In genomic region chr10:42057231-42057601, GRCm38 (mm10) we compare ENCODE assay signal across 8 mouse cellular contexts. TPM values are rescaled to one million over a fixed set of nuclear protein-coding genes. Genes with fewer than 3 reads are reported as not detected.
A peak's percentile ranks its signal among the peaks of the same experiment; 100 is the strongest.
DNase-seq lines count a peak whose midpoint lies in the region; ATAC-seq and TF ChIP-seq lines count a peak whose summit lies in the region.

No protein-coding gene starts in this region.

- WGBS in bone marrow, adult 2 months, result 3% methylated on average over 11 of the region's 11 CpGs
- 22% methylated on average over 11 of the region's 11 CpGs for WGBS in limb, embryonic 12.5 days
- 79% methylated on average over 11 of the region's 11 CpGs for WGBS in neural tube, embryonic 13.5 days
- WGBS in forebrain, embryonic 16.5 days, result 67% methylated on average over 11 of the region's 11 CpGs

- H3K4me3 ChIP-seq in gastrocnemius, adult 2 months, result peak overlapping the region; percentile 32
- H3K4me3 ChIP-seq in bone marrow, adult 2 months (replicated peaks; ENCODE audit: control insufficient read depth, low read depth, low read length), result no peak overlapping the region
- H3K4me3 ChIP-seq in limb, embryonic 12.5 days (replicated peaks), result peak overlapping the region; percentile 16
- H3K4me3 ChIP-seq in neural tube, embryonic 13.5 days, result no peak overlapping the region
- no peak overlapping the region for H3K4me3 ChIP-seq in forebrain, embryonic 16.5 days (replicated peaks; ENCODE audit: low read length)

- no peak for DNase-seq in gastrocnemius, adult 2 months
- no peak for DNase-seq in gastrocnemius, postnatal 25 days
- no peak for DNase-seq in right cerebral cortex, adult 2 months (ENCODE audit: low spot score in 2 of 2)
- no peak for DNase-seq in left cerebral cortex, adult 18-20 months (ENCODE audit: low spot score in 2 of 2)

- H3K36me3 ChIP-seq in limb, embryonic 12.5 days, result no peaks in the 10 kb centered on the region
- no peaks in the 10 kb centered on the region for H3K36me3 ChIP-seq in neural tube, embryonic 13.5 days
- H3K36me3 ChIP-seq in forebrain, embryonic 16.5 days (ENCODE audit: control insufficient read depth, insufficient read depth), result no peaks in the 10 kb centered on the region

- peak overlapping the region; percentile 25; the same call in 1 of the 2 replicates for H3K27ac ChIP-seq in gastrocnemius, adult 2 months
- peak overlapping the region; percentile 37 for H3K27ac ChIP-seq in bone marrow, adult 2 months (ENCODE audit: control insufficient read depth, insufficient read depth, low read depth, low read length, poor library complexity)
- H3K27ac ChIP-seq in limb, embryonic 12.5 days, result peak overlapping the region; percentile 74
- H3K27ac ChIP-seq in neural tube, embryonic 13.5 days (replicated peaks), result no peak overlapping the region
- H3K27ac ChIP-seq in forebrain, embryonic 16.5 days (ENCODE audit: low read length), result no peak overlapping the region

- H3K4me1 ChIP-seq in bone marrow, adult 2 months (ENCODE audit: control insufficient read depth, insufficient read depth, low read length), result peaks cover 5% of the 10 kb centered on the region; the same call in 1 of the 2 replicates
- peaks cover 25% of the 10 kb centered on the region for H3K4me1 ChIP-seq in limb, embryonic 12.5 days (replicated peaks)
- H3K4me1 ChIP-seq in neural tube, embryonic 13.5 days (replicated peaks), result peaks cover 19% of the 10 kb centered on the region
- H3K4me1 ChIP-seq in forebrain, embryonic 16.5 days (replicated peaks; ENCODE audit: control insufficient read depth, insufficient read depth, low read length), result no peaks in the 10 kb centered on the region

- no peak for TF ChIP-seq CTCF in gastrocnemius, adult 2 months (IDR thresholded peaks at IDR 0.05)
- TF ChIP-seq CTCF in bone marrow, adult 2 months (IDR thresholded peaks at IDR 0.05; ENCODE audit: control insufficient read depth, insufficient read depth, low read length), result no peak

- no peaks in the 10 kb centered on the region for H3K9me3 ChIP-seq in limb, embryonic 12.5 days
- H3K9me3 ChIP-seq in neural tube, embryonic 13.5 days, result no peaks in the 10 kb centered on the region
- H3K9me3 ChIP-seq in forebrain, embryonic 16.5 days (ENCODE audit: control insufficient read depth, low read length), result no peaks in the 10 kb centered on the region

- TF ChIP-seq POLR2A in bone marrow, adult 2 months (IDR thresholded peaks at IDR 0.05; ENCODE audit: borderline replicate concordance, control insufficient read depth, low read depth, low read length), result peak; percentile 41; the same call in 1 of the 2 replicates

- no peak overlapping the region; the same call in 1 of the 2 replicates for H3K9ac ChIP-seq in limb, embryonic 12.5 days (replicated peaks)
- no peak overlapping the region for H3K9ac ChIP-seq in neural tube, embryonic 13.5 days
- H3K9ac ChIP-seq in forebrain, embryonic 16.5 days (replicated peaks; ENCODE audit: low read depth, low read length), result no peak overlapping the region

- peak; percentile 74; the same call in 1 of the 2 replicates for ATAC-seq in limb, embryonic 12.5 days (ENCODE audit: insufficient number of reproducible peaks, insufficient read depth, low FRiP score, low TSS enrichment, low read depth)
- no peak for ATAC-seq in neural tube, embryonic 13.5 days (ENCODE audit: low read depth)
- no peak for ATAC-seq in forebrain, embryonic 16.5 days

- no peaks in the 10 kb centered on the region for H3K27me3 ChIP-seq in limb, embryonic 12.5 days
- no peaks in the 10 kb centered on the region for H3K27me3 ChIP-seq in neural tube, embryonic 13.5 days
- H3K27me3 ChIP-seq in forebrain, embryonic 16.5 days (replicated peaks; ENCODE audit: control insufficient read depth, insufficient read depth, low read length), result no peaks in the 10 kb centered on the region

- peak overlapping the region; percentile 56 for H3K4me2 ChIP-seq in limb, embryonic 12.5 days
- 0 out of 2 replicates have a peak overlapping the region, but pooled peaks have one; percentile 9 for H3K4me2 ChIP-seq in neural tube, embryonic 13.5 days
- H3K4me2 ChIP-seq in forebrain, embryonic 16.5 days (ENCODE audit: low read length), result no peak overlapping the region

- intact Hi-C loops in gastrocnemius, adult 2 months (cut with DNase I), result no loop called here

RNA-seq across cellular contexts. Expression of gene Armc2, which starts 39.0 kb away (rescaled TPM):
- total RNA-seq in gastrocnemius, adult 2 months (2021), result under 1 TPM; 0.23 to 0.84 TPM
- under 1 TPM; 0.16 to 0.33 TPM for total RNA-seq in gastrocnemius, postnatal 25 days (2021)
- polyA plus RNA-seq in bone marrow, adult 2 months (2011; ENCODE audit: insufficient read depth, insufficient read length, low replicate concordance, missing spikeins), result 0.30 TPM in 1 of 2 replicates, not detected in the other
- 5.3 and 6.1 TPM in 2 replicates for polyA plus RNA-seq in limb, embryonic 12.5 days (2016; fragmentation: Nextera tagmentation; extraction: Ambion mirVana)
- 6.0 and 7.5 TPM in 2 replicates for polyA plus RNA-seq in neural tube, embryonic 13.5 days (2015; fragmentation: Nextera tagmentation; extraction: Ambion mirVana)
- 8.2 and 10.1 TPM in 2 replicates for polyA plus RNA-seq in forebrain, embryonic 16.5 days (2015; fragmentation: Nextera tagmentation; extraction: Ambion mirVana)
- 10 to 100 TPM; 12.2 to 16.9 TPM for total RNA-seq in left cerebral cortex, adult 18-20 months (2021)

Comparison
In these comparisons a context has a peak if more than half of its experiments do, and no peak if none do; other contexts are left out.
1. H3K27ac ChIP-seq: peak in gastrocnemius, adult 2 months (single experiment), bone marrow, adult 2 months (single experiment) and limb, embryonic 12.5 days (single experiment); none in neural tube, embryonic 13.5 days (single experiment) and forebrain, embryonic 16.5 days (single experiment).
2. H3K4me3 ChIP-seq: peak in gastrocnemius, adult 2 months (single experiment) and limb, embryonic 12.5 days (single experiment); none in bone marrow, adult 2 months (single experiment), neural tube, embryonic 13.5 days (single experiment) and forebrain, embryonic 16.5 days (single experiment).